Mouse (Mus musculus) thymus, postnatal 10 days (tissue): Measurements from ENCODE around the gene Bcl3.

Source experiments
- DNase-seq, 2 experiments: peaks; one replicate each; pipeline ENCODE4 v3.0.0; 2021; ENCODE audit warnings: low spot score in 2 of 2

Bcl3 gene

DNA sequence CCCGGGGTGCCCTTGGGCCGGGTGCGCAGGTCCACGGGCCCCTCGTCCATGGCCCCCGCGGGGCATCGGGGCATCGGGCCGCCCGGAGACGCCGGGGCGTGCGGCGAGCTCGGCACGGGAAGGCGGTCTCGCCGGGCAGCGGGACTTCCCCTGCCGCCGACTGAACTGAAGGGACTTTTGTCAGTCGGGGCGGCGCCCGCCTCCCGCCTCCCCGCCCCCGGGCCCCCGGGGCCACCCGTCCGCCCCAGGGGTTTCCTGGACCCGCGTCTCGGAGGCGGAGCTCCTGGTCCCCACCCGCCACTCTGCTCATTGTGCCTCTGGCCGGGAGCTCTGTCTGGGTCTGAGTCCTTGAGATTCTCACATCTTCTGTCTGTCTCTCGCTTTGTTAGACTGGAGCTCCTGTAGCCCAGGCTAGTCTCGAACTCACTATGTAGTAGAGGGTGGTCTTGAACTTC, at the start of gene Bcl3:
Gene Bcl3 (minus strand): TSS at position 167 of the 455 bp plus-strand sequence.
- DNase-seq, result no peak

DNA sequence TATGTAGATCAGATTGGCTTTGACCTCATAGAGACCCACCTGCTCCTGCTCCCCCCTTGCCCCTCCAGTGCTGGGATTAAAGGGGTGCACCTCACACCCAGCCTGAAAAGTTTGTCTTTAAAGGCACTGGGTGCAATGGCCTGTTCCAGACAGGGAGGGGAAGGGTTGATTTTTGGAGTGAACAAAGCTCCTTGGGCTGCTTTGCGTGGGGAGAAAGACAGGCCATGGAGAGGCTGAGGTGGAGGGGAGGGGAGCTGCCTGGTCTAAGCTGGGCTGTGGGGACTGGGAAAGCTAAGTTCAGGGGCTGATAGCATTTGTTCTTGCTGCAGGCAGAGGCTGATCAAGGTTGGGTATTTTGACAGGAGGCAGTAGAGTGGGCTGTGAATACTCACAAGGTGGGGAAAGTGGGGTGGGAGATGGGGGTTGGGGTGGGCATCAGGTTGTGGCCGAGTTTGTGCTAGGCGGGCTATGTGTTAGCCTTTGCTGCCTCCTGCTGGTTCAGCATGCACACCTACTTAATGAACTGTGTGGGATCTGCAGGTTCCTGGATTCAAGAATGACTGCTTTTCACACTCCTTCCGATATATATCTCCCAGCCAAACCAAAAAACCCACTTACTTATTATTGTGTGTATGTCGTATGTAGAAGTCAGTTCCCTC, 49.5 kb upstream of the Bcl3 start:
- peak; percentile 51 to 77 for DNase-seq

DNA sequence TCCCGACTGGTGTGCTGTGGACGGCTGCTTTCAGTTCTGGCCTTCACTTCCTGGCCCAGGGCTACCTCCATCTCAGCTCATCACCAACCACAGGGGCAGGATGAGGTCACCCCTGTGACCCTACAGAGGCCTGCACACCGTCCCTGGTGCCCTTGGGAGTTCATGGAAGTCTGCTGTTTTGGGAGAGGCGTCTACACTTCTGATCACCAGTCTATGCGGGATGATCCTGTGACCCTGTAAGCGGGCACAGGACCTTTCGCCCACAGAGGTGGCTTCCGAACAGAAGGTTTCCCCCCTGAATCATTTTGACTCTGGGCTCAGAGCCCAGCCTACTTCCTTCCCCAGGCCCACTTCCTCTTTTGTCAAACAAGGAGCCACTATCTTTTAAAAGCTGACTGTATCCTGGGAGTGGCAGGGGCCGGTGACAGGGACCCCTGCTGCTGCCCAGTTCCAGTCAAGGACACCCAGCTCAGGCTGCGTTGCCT, 48.6 kb upstream of the Bcl3 start:
- DNase-seq, result peak in 1 of 2 experiments; percentile 35

DNA sequence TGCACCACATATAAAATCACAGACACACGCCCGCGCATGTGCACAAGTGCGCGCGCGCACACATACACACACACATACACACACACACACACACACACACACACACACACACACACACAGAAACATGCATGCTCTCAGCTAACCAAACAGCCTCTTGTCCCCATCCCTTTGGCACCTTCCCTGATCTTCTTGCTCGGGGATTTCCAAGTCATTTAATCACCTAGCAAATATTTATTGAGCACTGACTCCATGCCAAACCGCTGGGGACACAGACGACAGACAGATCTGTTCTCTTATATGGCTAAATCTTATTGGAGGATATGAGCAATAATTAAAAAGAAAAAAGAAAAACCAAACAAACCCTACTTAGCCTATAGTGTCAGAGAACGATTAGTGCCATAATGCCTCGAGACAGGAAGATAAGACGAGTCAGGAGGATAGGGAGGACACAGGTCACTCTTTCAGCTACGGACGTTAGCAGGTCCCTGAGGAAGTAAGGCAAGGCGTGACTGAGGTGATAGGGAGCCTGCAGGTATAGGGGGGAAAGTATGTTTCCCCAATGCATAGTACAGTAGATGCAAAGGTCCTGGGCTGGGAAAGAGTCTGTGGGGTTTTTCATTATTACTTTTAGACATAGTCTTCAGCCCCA, 45.3 kb upstream of the Bcl3 start:
- DNase-seq, result no peak

DNA sequence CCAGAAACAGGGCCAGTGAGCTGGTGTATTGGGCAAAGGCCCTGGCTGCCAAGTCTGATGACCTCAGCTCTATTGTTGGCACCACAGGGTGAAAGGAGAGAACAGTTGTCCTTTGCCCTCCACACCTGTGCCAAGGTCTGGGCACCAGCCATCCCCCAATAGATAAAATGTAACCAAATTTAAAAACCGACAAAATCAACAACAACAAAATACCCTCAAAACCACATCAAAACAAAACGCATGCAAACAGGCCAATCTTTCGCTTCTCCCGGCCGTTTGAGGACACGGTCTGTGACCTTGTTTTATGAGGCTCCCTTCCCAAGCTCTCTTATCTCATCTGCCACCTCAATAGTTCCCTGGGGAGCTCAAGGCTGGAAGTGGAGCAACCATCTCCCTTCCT, 43.9 kb upstream of the Bcl3 start:
- no peak for DNase-seq

DNA sequence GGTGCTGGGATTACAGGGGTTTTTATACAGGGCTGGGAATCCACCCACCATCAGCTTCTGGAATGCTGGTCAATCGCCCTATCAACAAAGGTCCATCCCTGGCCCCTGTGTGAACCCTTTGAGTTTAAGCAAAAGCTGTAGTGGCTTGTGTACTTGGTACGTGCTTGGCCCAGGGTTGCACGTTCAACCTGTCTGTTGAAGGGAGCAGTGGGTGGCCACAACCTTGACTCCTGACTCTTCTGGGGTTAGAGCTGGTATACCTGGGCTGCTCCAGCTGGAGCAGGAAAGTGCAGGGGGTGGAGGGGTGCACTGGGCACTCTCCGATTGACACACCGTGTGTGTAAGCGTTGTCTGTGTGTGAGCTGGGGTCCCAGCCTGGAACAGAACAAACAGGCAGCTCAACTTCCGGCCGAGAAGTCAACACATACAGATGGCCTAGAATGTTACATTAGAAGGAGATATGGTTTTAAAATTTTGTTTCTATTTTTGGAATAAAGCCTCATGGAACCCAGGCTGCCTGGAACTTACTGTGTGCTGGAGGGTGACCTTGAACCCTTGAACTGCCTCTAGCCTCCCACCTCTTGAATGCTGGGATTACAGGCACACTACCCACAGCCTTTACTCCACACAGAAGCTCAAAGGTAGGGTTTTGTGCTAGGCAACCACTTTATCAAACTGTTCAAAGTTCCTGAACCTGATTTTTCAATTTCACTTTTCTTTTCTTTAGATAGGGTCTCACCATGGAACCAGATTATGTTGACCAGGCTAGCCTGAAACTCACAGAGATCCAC, 42.9 kb upstream of the Bcl3 start:
- no peak for DNase-seq

DNA sequence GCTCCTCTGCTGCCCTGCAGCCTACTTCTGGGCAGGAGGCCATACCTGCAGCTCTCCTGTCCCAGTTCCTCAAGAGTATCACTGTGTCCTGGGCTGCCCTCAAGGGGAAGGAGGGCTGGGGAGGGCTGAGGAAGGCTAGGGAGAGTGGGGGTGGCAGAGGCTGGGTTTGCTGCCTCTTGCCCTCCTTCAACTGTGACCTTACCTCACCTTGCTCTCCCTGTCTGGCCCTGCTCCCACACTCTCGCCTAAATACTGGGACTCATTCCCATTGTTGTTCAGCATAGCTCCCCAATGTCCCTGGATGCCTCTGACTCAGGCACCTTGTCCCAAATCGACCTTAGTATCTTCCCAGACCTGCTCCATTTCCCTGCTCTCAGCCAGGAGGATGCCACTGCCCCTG, 41.7 kb upstream of the Bcl3 start:
- no peak for DNase-seq

DNA sequence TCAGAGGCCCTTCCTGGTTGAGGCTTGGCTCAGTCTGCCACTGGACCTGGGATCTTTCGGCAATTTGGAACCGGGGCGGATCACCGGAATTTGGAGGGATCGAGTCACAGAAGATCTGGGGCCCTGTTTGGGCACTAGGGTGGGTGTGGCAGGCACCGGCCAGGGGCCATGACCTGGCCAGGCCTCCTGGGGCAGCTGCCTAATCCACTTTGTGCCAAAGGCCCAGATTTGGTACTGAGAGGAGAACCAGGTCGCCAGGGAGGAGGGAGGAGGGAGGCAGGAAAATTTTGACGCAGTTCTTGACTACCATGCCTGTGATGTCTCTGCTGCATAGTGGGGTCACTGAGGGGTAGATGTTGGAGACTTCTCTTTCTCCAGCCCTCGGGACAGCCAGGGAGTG, 38.6 kb upstream of the Bcl3 start, which contains the start of gene Ceacam16:
Gene Ceacam16 (minus strand): TSS at position 101 of the 400 bp plus-strand sequence.
- no peak for DNase-seq

DNA sequence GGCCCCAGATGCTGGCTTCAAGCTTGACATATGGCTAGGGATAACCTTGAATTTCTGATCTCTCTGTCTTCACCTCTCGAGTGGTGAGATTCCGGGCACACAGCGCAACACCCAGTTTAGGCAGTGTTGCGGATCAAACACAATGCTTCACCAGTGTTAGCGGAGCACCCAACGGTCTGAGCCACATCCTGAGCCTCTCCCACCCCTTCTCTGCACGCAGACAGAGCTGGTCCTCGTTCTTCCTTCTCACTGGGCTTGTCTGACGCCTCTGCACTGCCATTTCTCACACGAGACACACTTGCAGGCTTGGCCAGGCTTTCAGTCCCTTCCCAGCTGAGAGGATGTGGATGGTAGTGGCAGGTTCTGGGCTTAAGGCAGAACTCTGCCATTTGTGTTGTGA, 37.2 kb upstream of the Bcl3 start:
- DNase-seq, result peak in 1 of 2 experiments; percentile 48

DNA sequence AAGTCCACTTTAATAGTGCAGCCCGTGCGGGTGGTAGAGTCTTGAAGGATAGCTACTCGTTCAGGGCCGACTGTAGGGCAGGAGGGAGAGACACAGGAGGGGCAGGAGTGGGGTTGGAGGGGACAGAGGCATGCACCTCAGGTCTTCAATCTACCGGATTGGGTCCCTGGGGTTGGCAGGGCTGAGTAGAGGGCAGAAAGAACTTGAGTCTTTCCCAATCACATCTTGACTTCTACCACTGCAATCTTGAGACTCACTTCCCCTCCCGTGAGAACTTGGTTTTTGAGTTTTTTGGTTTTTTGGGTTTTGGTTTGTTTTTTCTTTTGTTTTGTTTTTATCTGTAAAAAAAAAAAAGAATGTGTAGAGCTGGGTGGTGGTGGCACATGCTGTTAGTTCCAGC, 33.7 kb upstream of the Bcl3 start:
- DNase-seq, result no peak

DNA sequence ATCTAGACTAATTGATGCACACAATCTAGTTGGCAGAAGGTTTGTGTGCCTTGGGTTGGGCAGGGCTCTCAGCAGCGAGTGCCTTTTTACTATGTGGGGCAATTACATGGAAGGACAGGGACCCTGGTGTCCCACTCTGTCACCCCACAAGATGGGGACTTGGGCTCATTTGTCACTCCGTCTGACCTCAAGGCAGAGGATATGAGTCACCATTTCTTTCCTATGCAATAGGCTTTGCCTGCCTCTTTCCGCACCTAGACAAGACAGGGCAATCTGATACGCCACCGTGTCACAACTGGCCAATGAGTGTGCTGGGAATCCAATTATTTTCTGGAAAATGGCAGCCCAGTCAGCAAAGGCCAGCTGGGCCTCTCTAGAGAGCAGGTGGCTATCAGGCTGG, 33.1 kb upstream of the Bcl3 start:
- no peak for DNase-seq

DNA sequence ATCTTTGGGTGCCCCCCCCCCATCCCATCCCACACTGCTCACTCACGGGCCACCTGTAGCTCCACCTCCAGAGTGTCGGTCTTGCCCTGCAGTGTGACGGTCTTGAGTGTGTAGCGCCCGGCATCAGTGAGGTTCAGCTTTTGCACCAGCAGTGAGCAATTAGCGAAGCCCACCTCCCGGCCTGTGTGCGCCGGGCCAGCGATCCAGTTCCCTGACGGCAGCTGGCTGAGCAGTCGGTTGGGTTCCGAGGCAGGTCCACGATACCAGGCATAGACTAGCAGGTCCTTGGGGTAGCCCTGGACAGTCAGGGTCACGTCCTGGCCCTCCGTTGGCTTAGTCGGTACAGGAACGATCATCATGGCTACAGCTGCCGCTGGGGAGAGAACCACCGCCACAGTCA, 31.0 kb upstream of the Bcl3 start:
- DNase-seq, result no peak

DNA sequence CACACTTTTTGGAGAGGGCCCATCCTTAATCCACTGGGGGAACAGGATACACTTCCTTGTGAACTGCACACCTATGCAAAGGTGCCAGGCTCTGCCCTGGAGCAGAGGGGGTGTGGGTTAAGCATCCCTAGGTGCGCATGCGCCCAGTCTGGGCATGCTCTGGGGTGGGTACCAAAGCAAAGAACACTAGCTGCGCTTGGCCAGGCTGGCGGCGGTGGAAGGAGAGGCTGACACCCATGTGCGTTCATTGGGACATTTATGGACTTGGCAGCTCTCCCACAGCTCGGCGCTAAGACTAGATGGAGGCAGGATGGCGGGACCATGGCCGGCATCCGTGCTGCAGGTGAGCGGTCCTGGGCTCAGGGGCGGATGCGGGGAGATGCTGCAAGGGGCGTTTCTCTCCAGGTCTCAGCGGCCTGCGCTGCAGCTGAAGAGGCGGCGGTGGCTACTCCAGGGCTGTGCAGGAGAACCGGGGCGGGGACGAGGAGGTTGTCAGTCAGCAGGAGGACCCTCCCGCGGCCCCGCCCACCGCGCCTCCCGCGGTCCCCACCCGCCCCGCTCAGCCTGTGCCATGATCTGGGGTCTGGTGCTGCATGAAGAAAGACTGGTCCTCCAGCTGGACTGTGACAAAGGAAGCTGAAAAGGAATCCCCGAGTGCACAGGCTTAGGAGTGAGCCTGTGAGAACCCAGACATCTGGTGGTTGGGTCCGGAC, 29.4 kb upstream of the Bcl3 start, which contains the start of gene Gm19345:
Gene Gm19345 (plus strand): TSS at position 146 of the 713 bp plus-strand sequence.
- peak in 1 of 2 experiments; percentile 36 for DNase-seq

DNA sequence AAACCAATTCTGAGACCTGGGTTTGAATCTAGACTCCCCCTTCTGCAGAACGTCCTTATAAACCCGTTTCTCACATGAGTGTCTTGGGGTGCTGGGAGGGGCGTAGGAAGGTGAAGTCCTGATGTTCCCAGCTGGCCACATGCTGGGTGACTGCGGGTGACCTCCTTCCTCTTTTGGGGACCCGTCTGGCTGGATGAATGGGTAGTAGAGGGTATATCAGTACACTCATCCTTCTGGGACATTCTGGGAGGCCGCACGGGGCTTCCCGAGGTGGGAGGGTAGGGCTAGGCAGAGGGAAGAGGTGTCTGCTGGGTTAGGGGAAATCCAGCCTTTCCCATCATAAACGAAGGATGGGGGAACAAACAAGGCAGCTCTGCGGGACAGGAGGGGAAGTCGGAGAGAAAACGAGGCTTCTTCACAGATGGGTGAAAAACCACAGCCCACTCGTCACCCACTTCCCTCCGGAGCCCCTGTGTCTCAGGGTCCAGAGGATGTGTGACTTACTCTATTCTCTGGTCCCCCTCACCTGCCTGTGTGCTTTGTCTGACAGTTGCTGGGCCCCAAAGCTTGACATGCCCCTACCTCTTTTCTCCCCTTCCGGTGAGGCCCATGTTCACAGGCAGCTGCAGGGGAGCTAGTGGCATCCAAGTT, 22.1 kb upstream of the Bcl3 start:
- peak; percentile 78 to 85 for DNase-seq

DNA sequence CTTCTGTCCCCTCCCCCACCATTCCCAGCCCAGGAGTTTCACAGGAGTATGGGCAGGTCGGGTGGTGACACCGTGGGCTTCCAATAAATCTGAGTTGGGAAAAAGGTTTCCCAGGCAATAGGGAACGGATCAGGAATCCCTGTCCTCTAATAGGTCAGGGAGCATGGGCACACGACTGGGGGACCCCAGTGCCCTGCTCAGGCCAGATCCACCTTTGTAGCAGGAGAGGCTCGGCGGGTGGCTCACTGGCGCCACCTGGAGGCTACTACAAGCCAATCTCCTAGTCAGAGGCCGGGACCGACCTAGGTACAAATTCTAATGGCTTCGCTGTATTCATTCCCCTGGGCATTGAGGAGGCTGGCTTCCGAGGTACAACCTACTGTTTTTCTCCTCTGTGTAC, 21.0 kb upstream of the Bcl3 start:
- peak; percentile 72 to 82 for DNase-seq

DNA sequence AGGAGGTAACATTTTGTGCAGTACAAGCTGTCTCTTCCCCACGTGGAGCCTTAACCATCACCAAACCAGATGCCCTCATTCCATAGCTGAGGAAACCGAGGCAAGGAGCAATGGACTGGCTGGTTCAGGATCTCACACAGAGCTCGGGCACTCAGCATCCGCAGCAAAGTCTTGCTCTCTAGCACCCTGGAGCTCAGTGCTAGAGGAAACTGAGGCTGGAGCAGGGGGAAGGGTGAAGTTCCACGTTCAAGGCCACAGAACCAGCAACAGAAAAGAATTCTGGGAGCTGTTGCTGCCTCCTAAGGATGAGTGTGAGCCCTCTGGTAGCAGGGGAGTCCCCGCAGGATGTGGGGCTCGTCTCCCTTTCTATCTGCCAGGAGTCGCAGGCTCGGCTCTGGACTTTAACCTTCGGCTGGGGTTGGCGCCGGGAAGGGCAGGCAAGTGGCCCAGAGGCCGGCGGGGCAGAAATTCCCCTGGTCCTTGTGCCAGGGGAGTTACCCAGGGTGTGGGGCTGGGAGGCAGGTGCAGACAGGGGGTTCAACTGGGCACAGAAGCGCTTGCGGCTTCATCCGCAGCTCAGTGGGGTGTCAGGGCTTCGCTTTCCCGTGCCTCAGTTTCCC, 20.4 kb upstream of the Bcl3 start:
- no peak for DNase-seq

DNA sequence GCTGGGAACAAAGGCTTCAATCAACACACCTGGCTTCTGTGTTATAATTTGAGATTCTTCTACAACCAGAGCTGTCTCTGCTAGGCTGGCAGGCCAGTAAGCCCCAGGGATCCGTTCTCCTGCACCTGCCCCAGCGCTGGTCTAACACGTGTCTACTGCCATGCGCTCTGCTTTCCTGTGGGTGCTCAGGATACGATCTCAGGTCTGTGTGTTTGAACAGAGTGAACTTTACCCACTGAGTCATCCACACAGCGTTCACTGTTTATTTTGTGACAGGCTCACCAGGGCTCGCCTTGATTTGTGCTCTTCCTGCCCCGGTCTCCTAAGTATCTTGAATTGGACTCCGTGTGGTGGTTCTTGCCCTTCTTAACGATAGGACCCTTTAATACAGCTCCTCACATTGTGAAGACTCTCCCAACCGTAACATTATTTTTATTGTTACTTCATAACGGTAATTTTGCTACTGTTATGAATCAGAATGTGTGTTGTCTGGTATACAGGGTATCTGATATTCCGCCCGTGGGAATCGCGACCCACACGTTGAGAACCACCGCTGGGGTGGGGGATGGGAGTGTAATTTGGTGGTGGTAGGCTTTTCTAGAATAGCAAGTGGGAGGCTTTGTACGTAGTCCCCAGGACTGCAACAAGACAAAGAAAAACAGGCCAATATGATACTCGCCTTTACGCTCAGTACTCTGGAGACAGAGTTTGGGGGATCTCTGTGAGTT, 19.3 kb upstream of the Bcl3 start:
- peak; percentile 70 for DNase-seq

DNA sequence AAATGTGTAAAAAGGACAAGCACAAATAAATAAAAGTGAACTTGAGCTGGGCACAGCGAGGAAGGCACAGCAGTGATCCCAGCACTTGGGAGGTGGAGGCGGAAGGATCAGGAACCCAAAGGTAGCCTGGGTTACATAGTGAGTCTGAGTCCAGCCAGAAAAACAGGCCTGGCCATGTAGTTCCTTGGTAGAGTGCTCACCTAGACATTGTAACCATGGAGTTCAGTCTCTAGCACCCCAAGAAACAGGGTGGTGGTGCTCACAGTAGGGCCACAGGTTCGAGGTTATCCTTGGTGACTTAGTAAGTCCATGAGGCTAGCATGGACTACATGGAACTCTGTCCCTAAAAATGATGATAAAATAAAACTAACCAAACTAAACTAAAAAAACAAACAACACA, 18.4 kb upstream of the Bcl3 start:
- DNase-seq, result no peak

DNA sequence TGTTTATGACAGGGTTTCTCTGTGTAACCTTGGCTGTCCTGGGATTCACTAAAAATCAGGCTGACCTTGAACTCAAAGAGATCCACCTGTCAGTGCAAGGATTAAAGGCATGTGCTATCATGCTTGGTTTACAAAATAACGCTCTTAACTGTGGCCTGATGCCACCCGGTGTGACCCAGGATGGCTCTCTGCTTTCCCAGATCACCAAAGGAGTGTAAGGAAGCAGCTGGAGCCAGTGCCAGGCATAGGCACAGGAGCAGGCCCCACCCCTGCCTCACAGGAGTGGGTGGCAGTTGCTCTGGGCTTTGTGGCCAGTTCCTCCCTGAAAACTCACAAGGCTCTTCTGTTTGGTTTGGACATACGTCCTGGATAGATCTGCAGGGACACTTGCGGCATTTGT, 17.8 kb upstream of the Bcl3 start:
- DNase-seq, result no peak

DNA sequence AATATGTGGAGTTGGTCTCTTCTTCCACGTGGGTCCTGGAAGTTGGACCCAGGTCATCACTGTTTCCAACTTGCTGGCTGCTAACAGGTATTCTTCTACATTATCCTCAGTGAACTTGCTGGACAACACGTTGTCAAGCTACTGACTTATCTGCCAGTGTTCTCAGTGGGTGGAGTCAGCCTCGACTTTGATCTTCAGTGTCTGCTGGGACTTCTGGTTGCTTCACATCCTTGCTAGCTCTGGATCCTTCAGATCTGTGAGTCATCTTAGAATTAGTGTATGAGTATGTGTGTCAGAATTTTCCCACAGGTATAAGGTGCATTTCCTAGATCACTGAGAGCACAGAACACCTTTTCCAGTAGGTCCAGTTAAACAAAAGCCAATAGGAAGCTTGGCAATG, 14.3 kb upstream of the Bcl3 start:
- DNase-seq, result no peak
